Comparison of ENCODE assay signal across 25 mouse cellular contexts in the genomic region with DNA sequence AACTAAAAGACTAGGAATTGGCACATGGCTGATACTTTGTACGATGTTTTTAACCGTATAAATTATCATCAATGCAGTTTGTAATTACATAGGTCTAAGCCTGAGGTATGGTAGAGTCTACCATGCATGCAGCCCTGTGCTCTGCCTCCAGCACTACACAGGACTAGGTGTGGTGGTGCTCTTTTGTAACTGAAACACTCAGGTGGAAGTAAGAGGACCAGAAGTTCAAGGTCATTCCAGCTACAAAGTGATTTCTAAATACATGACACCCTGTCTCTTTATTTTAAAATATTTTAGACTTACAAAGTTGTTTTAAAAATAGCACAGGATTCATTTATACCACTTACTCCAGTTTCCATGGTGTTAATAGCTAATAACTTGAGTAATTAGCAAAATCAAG.
"Had no signal": no experiment of that assay in that cellular context is flagged by ENCODE, and none has a peak within 500 bp of the region (broad histone marks: within the 10 kb centered on the region; RNA-seq: fewer than 3 reads in every experiment).

No protein-coding gene starts in this region.

- H3K27me3 ChIP-seq: embryonic facial prominence, embryonic 12.5 days; embryonic facial prominence, embryonic 13.5 days; embryonic facial prominence, embryonic 15.5 days; forebrain, embryonic 12.5 days; forebrain, embryonic 13.5 days; forebrain, embryonic 15.5 days had no signal

- H3K4me1 ChIP-seq: embryonic facial prominence, embryonic 10.5 days; embryonic facial prominence, embryonic 12.5 days; embryonic facial prominence, embryonic 13.5 days; embryonic facial prominence, embryonic 15.5 days had no signal

- H3K4me2 ChIP-seq: embryonic facial prominence, embryonic 12.5 days; embryonic facial prominence, embryonic 13.5 days; embryonic facial prominence, embryonic 15.5 days; forebrain, embryonic 12.5 days; forebrain, embryonic 13.5 days; forebrain, embryonic 15.5 days had no signal

- H3K9me3 ChIP-seq: embryonic facial prominence, embryonic 10.5 days; embryonic facial prominence, embryonic 12.5 days; embryonic facial prominence, embryonic 13.5 days; embryonic facial prominence, embryonic 15.5 days; forebrain, embryonic 10.5 days; forebrain, embryonic 12.5 days; forebrain, embryonic 13.5 days; forebrain, embryonic 15.5 days had no signal

- H3K9ac ChIP-seq: embryonic facial prominence, embryonic 12.5 days; embryonic facial prominence, embryonic 13.5 days; embryonic facial prominence, embryonic 15.5 days; forebrain, embryonic 12.5 days; forebrain, embryonic 13.5 days; forebrain, embryonic 15.5 days; forebrain, postnatal 0 days had no signal

- H3K4me3 ChIP-seq: embryonic facial prominence, embryonic 10.5 days; embryonic facial prominence, embryonic 12.5 days; embryonic facial prominence, embryonic 13.5 days; embryonic facial prominence, embryonic 15.5 days; erythroblast, embryonic 14.5 days; forebrain, embryonic 10.5 days; forebrain, embryonic 12.5 days; forebrain, embryonic 13.5 days; forebrain, embryonic 15.5 days; gastrocnemius, adult 2 months; heart, adult 2 months had no signal

- H3K36me3 ChIP-seq: embryonic facial prominence, embryonic 10.5 days; embryonic facial prominence, embryonic 12.5 days; embryonic facial prominence, embryonic 13.5 days; embryonic facial prominence, embryonic 15.5 days; forebrain, embryonic 10.5 days; forebrain, embryonic 12.5 days; forebrain, embryonic 15.5 days had no signal

- DNase-seq: cerebellum, adult 9-11 months; cerebellum, postnatal 10 days; cerebellum, postnatal 14 days; cerebellum, postnatal 25 days; cerebellum, postnatal 36 days; embryo, embryonic 11 days; forebrain, postnatal 0 days; gastrocnemius, adult 2 months; gastrocnemius, postnatal 10 days; gastrocnemius, postnatal 14 days; gastrocnemius, postnatal 25 days; gastrocnemius, postnatal 36 days; heart, adult 18-20 months; heart, adult 2 months had no signal

- H3K27ac ChIP-seq: embryonic facial prominence, embryonic 10.5 days; embryonic facial prominence, embryonic 12.5 days; embryonic facial prominence, embryonic 13.5 days; embryonic facial prominence, embryonic 15.5 days; forebrain, embryonic 10.5 days; forebrain, embryonic 12.5 days; forebrain, embryonic 13.5 days; forebrain, embryonic 15.5 days; gastrocnemius, adult 2 months; heart, adult 2 months had no signal

- ATAC-seq: forebrain, embryonic 13.5 days; forebrain, embryonic 14.5 days; forebrain, embryonic 15.5 days; forebrain, embryonic 16.5 days; forebrain, postnatal 0 days had no signal
